Comparison of ENCODE assay signal across 9 mouse cellular contexts in the genomic region with DNA sequence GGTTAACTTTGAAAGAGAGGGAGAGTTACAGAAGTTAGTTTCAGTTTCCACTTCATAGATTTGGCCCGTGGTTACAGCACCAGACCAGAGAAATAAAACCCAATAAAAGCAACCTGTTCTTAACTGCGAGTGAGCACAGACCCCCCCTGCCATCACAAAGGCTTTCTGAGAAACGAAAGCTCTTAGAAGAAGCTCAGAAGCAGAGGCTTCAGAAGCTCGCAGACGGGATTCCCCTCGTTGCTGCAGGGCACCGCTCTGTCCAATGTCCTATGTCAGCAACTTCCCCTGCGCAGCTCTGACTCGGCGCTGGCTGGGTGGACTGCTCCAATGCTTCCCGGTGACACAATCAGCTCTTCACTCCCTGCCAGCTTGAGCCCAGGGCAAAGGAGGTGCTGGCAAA. TPM values are rescaled to one million over a fixed set of nuclear protein-coding genes. Genes with fewer than 3 reads are reported as not detected.
A peak's percentile ranks its signal among the peaks of the same experiment; 100 is the strongest.
DNase-seq lines count a peak whose midpoint lies in the region; ATAC-seq and TF ChIP-seq lines count a peak whose summit lies in the region.
"Had no signal": no experiment of that assay in that cellular context is flagged by ENCODE, and none has a peak within 500 bp of the region (broad histone marks: within the 10 kb centered on the region; RNA-seq: fewer than 3 reads in every experiment).

No protein-coding gene starts in this region.

- H3K27me3 ChIP-seq in heart, adult 2 months (ENCODE audit: control insufficient read depth, insufficient read depth, low read length): no peaks in the 10 kb centered on the region

- no peaks in the 10 kb centered on the region for H3K36me3 ChIP-seq in heart, adult 2 months (ENCODE audit: control insufficient read depth, insufficient read depth, low read length)

- TF ChIP-seq POLR2A in heart, adult 2 months (IDR thresholded peaks at IDR 0.05; ENCODE audit: insufficient read depth, low read depth, low read length): peak; percentile 44; the same call in 1 of the 2 replicates

- ATAC-seq in megakaryocyte-erythroid progenitor cell, adult 5-6 weeks (replicated peaks; ENCODE audit: low FRiP score, low TSS enrichment, poor library complexity, severe bottlenecking): peak; percentile 80

- intact Hi-C loops in heart, adult 2 months (cut with DNase I): loop anchor here (5.0 kb wide), 1 partner anchor 41 kb away; the partner anchor contains the start of gene Sdad1

- H3K27ac ChIP-seq in heart, adult 2 months: peak overlapping the region; percentile 78

- no peak for TF ChIP-seq CTCF in heart, adult 2 months (IDR thresholded peaks at IDR 0.05)

- 0 out of 2 replicates have a peak, but pooled peaks have one; percentile 14 for TF ChIP-seq EP300 in heart, adult 2 months (IDR thresholded peaks at IDR 0.05; ENCODE audit: insufficient read depth, low read depth, low read length)

- peak overlapping the region; percentile 54; the same call in 1 of the 2 replicates for H3K9ac ChIP-seq in heart, adult 2 months (ENCODE audit: low read depth, low read length)

- 11% methylated on average over 11 of the region's 11 CpGs for WGBS in heart, adult 2 months

- H3K4me1 ChIP-seq in heart, adult 2 months (ENCODE audit: control insufficient read depth, insufficient read depth, low read length): peaks cover 7% of the 10 kb centered on the region

- peak overlapping the region; percentile 63 for H3K4me3 ChIP-seq in heart, adult 2 months

- H3K79me2 ChIP-seq in heart, adult 2 months (replicated peaks; ENCODE audit: control insufficient read depth, insufficient read depth, low read length): no peaks in the 10 kb centered on the region

- DNase-seq in kidney, adult 18-20 months: peak; percentile 61
- DNase-seq in kidney, postnatal 14 days: no peak
- DNase-seq in adrenal gland, postnatal 10 days: peak; percentile 81
- DNase-seq in heart, adult 2 months: peak; percentile 70 to 80
- DNase-seq in kidney, postnatal 36 days: peak; percentile 51 to 72
- DNase-seq in frontal cortex, postnatal 14 days (ENCODE audit: low spot score in 2 of 2): no peak
- no peak for DNase-seq in embryo, embryonic 9.5 days (ENCODE audit: extremely low spot score)

RNA-seq across cellular contexts. Expression of gene Cxcl10, which starts 4.8 kb away (rescaled TPM):
- total RNA-seq in adrenal gland, postnatal 10 days (2021): under 1 TPM; 0.57 to 0.94 TPM
- total RNA-seq in heart, adult 2 months (2021): under 1 TPM in 1 of 2 experiments, not detected in 1; 0.34 TPM
- polyA plus RNA-seq in heart, adult 2 months (2012; rRNA removed): 1.0 and 3.6 TPM in 2 replicates
- total RNA-seq in megakaryocyte-erythroid progenitor cell, adult 5-6 weeks (2014; fragmentation: Nextera tagmentation): not detected in 2 replicates
- total RNA-seq in megakaryocyte-erythroid progenitor cell, adult 5-6 weeks (2017): 2.2 and 5.6 TPM in 2 replicates
- polyA plus RNA-seq: neural tube, embryonic 11.5 days had no signal

RNA-seq across cellular contexts. Expression of gene Art3, which starts 21.9 kb away (rescaled TPM):
- total RNA-seq in adrenal gland, postnatal 10 days (2021): 100 to 1,000 TPM; 126 to 154 TPM
- total RNA-seq in heart, adult 2 months (2021): 100 to 1,000 TPM; 622 to 797 TPM
- 268 and 420 TPM in 2 replicates for polyA plus RNA-seq in heart, adult 2 months (2012; rRNA removed)
- total RNA-seq in megakaryocyte-erythroid progenitor cell, adult 5-6 weeks (2014; fragmentation: Nextera tagmentation): not detected in 2 replicates
- not detected in 2 replicates for total RNA-seq in megakaryocyte-erythroid progenitor cell, adult 5-6 weeks (2017)

RNA-seq across cellular contexts. Expression of gene Cxcl9, which starts 25.6 kb away (rescaled TPM):
- 1 to 10 TPM; 1.5 TPM for total RNA-seq in adrenal gland, postnatal 10 days (2021)
- 1 to 10 TPM; 2.8 to 3.0 TPM for total RNA-seq in heart, adult 2 months (2021)
- 12.2 and 21.0 TPM in 2 replicates for polyA plus RNA-seq in heart, adult 2 months (2012; rRNA removed)
- total RNA-seq in megakaryocyte-erythroid progenitor cell, adult 5-6 weeks (2014; fragmentation: Nextera tagmentation): not detected in 2 replicates
- total RNA-seq in megakaryocyte-erythroid progenitor cell, adult 5-6 weeks (2017): not detected in 2 replicates
- polyA plus RNA-seq: neural tube, embryonic 11.5 days had no signal

RNA-seq across cellular contexts. Expression of gene Sdad1, which starts 43.2 kb away (rescaled TPM):
- 10 to 100 TPM; 32.1 to 36.0 TPM for total RNA-seq in adrenal gland, postnatal 10 days (2021)
- total RNA-seq in heart, adult 2 months (2021): 10 to 100 TPM; 10.9 TPM
- polyA plus RNA-seq in heart, adult 2 months (2012; rRNA removed): 6.1 and 7.0 TPM in 2 replicates
- total RNA-seq in megakaryocyte-erythroid progenitor cell, adult 5-6 weeks (2014; fragmentation: Nextera tagmentation): 51.6 and 66.7 TPM in 2 replicates
- 91.7 and 93.5 TPM in 2 replicates for total RNA-seq in megakaryocyte-erythroid progenitor cell, adult 5-6 weeks (2017)

Comparison
In these comparisons a context has a peak if more than half of its experiments do, and no peak if none do; other contexts are left out.
1. DNase-seq: peak in kidney, adult 18-20 months (single experiment), adrenal gland, postnatal 10 days (single experiment), heart, adult 2 months (2 of 2) and kidney, postnatal 36 days (2 of 2); none in kidney, postnatal 14 days (single experiment), frontal cortex, postnatal 14 days (0 of 2) and embryo, embryonic 9.5 days (single experiment).
2. RNA of gene Art3, which starts 21.9 kb away (total RNA-seq): 622 to 797 TPM in heart, adult 2 months and 126 to 154 TPM in adrenal gland, postnatal 10 days; not detected in megakaryocyte-erythroid progenitor cell, adult 5-6 weeks; every median in the first group is over 100 times any median in the second.